ENCODE assay signal across 19 mouse cellular contexts in genomic region chr5:88907615-88908014, GRCm38 (mm10). TPM values are rescaled to one million over a fixed set of nuclear protein-coding genes. Genes with fewer than 3 reads are reported as not detected.
DNase-seq lines count a peak whose midpoint lies in the region; ATAC-seq and TF ChIP-seq lines count a peak whose summit lies in the region.
"Had no signal": no experiment of that assay in that cellular context is flagged by ENCODE, and none has a peak within 500 bp of the region (broad histone marks: within the 10 kb centered on the region; RNA-seq: fewer than 3 reads in every experiment).

No protein-coding gene starts in this region.

- no peaks in the 10 kb centered on the region for H3K9me3 ChIP-seq in intestine, postnatal 0 days (ENCODE audit: control insufficient read depth)
- H3K9me3 ChIP-seq in intestine, embryonic 16.5 days (ENCODE audit: control insufficient read depth, low read length): no peaks in the 10 kb centered on the region
- no peaks in the 10 kb centered on the region for H3K9me3 ChIP-seq in liver, postnatal 0 days (ENCODE audit: low read length)
- H3K9me3 ChIP-seq in ES-Bruce4 (replicated peaks; ENCODE audit: control insufficient read depth, insufficient read depth, low read length, poor library complexity, severe bottlenecking): no peaks in the 10 kb centered on the region
- H3K9me3 ChIP-seq: forebrain, embryonic 13.5 days; heart, embryonic 10.5 days; limb, embryonic 15.5 days; midbrain, embryonic 13.5 days had no signal

- H3K4me2 ChIP-seq in intestine, postnatal 0 days (replicated peaks; ENCODE audit: low read depth): no peak overlapping the region
- no peak overlapping the region for H3K4me2 ChIP-seq in intestine, embryonic 16.5 days (ENCODE audit: low read depth, low read length)
- H3K4me2 ChIP-seq in liver, postnatal 0 days (ENCODE audit: low read depth, low read length): no peak overlapping the region
- H3K4me2 ChIP-seq: forebrain, embryonic 13.5 days; limb, embryonic 15.5 days; midbrain, embryonic 13.5 days had no signal

- no peak overlapping the region for H3K4me3 ChIP-seq in intestine, postnatal 0 days (ENCODE audit: low read depth, low read length)
- H3K4me3 ChIP-seq in intestine, embryonic 16.5 days (ENCODE audit: low read length): no peak overlapping the region
- H3K4me3 ChIP-seq in liver, postnatal 0 days (ENCODE audit: low read depth, low read length): no peak overlapping the region
- no peak overlapping the region for H3K4me3 ChIP-seq in ES-Bruce4 (ENCODE audit: low read depth, low read length)
- H3K4me3 ChIP-seq: forebrain, embryonic 13.5 days; heart, embryonic 10.5 days; hindbrain, embryonic 10.5 days; limb, embryonic 15.5 days; midbrain, embryonic 13.5 days had no signal

- no peaks in the 10 kb centered on the region; the same call in 1 of the 2 replicates for H3K36me3 ChIP-seq in intestine, postnatal 0 days (ENCODE audit: control insufficient read depth, insufficient read depth)
- H3K36me3 ChIP-seq in intestine, embryonic 16.5 days (ENCODE audit: control insufficient read depth, insufficient read depth, low read length): no peaks in the 10 kb centered on the region
- H3K36me3 ChIP-seq in liver, postnatal 0 days (replicated peaks; ENCODE audit: insufficient read depth, low read length): no peaks in the 10 kb centered on the region
- H3K36me3 ChIP-seq in ES-Bruce4 (ENCODE audit: control insufficient read depth, insufficient read depth, low read length, poor library complexity, severe bottlenecking): no peaks in the 10 kb centered on the region
- H3K36me3 ChIP-seq: hindbrain, embryonic 10.5 days; limb, embryonic 15.5 days; midbrain, embryonic 13.5 days had no signal

- H3K9ac ChIP-seq in intestine, postnatal 0 days (ENCODE audit: low read depth, low read length): no peak overlapping the region
- no peak overlapping the region for H3K9ac ChIP-seq in intestine, embryonic 16.5 days (ENCODE audit: low read depth, low read length)
- H3K9ac ChIP-seq in liver, postnatal 0 days (replicated peaks): no peak overlapping the region
- H3K9ac ChIP-seq in ES-Bruce4 (ENCODE audit: low read depth, poor library complexity, severe bottlenecking): no peak overlapping the region
- H3K9ac ChIP-seq: forebrain, embryonic 13.5 days; limb, embryonic 15.5 days; midbrain, embryonic 13.5 days had no signal

- DNase-seq in liver, postnatal 0 days: no peak
- DNase-seq in liver (no peak), ZHBTc4 (ENCODE audit: low read depth, low spot score) (peak; percentile 56)
- no peak for DNase-seq in thymus, postnatal 4 days
- DNase-seq in thymus, postnatal 10 days (ENCODE audit: low spot score in 2 of 2): no peak
- DNase-seq: adrenal gland, adult 8-10 months; cerebellum, adult 9-11 months; gastrocnemius, postnatal 36 days; kidney, adult 9 months; layer of hippocampus, postnatal 36 days; thymus, adult 18-20 months had no signal

- peak; percentile 34; the same call in 1 of the 2 replicates for TF ChIP-seq CTCF in intestine, postnatal 0 days (IDR thresholded peaks at IDR 0.05; ENCODE audit: low read depth)
- peak; percentile 24; the same call in 1 of the 2 replicates for TF ChIP-seq CTCF in liver, postnatal 0 days (IDR thresholded peaks at IDR 0.05; ENCODE audit: low read depth)
- peak; percentile 55 for TF ChIP-seq CTCF in ES-Bruce4 (IDR thresholded peaks at IDR 0.05; ENCODE audit: low read depth, low read length)

- no peak for TF ChIP-seq POLR2A in ES-Bruce4 (IDR thresholded peaks at IDR 0.05; ENCODE audit: insufficient read depth, low read length)

- WGBS in intestine, postnatal 0 days: 94% methylated on average over 3 of the region's 3 CpGs
- 94% methylated on average over 3 of the region's 3 CpGs for WGBS in intestine, embryonic 16.5 days
- WGBS in liver, postnatal 0 days (ENCODE audit: insufficient replicate concordance): 87% methylated on average over 3 of the region's 3 CpGs

- H3K27ac ChIP-seq in intestine, postnatal 0 days (ENCODE audit: low read depth, low read length): no peak overlapping the region
- no peak overlapping the region for H3K27ac ChIP-seq in intestine, embryonic 16.5 days (ENCODE audit: low read length)
- no peak overlapping the region for H3K27ac ChIP-seq in liver, postnatal 0 days (ENCODE audit: low read depth)
- H3K27ac ChIP-seq in ES-Bruce4 (ENCODE audit: insufficient read depth, low read length): no peak overlapping the region
- H3K27ac ChIP-seq: forebrain, embryonic 13.5 days; heart, embryonic 10.5 days; hindbrain, embryonic 10.5 days; limb, embryonic 15.5 days; midbrain, embryonic 13.5 days had no signal

- no peak for TF ChIP-seq EP300 in liver, postnatal 0 days (IDR thresholded peaks at IDR 0.05; ENCODE audit: low read depth)
- no peak for TF ChIP-seq EP300 in ES-Bruce4 (IDR thresholded peaks at IDR 0.05; ENCODE audit: insufficient read depth, low read depth, low read length)

- H3K4me1 ChIP-seq in intestine, postnatal 0 days (replicated peaks; ENCODE audit: control insufficient read depth, insufficient read depth, low read length): no peaks in the 10 kb centered on the region
- H3K4me1 ChIP-seq in intestine, embryonic 16.5 days (ENCODE audit: control insufficient read depth, insufficient read depth, low read length): no peaks in the 10 kb centered on the region
- H3K4me1 ChIP-seq in liver, postnatal 0 days (ENCODE audit: insufficient read depth): no peaks in the 10 kb centered on the region
- H3K4me1 ChIP-seq in ES-Bruce4 (ENCODE audit: control insufficient read depth, insufficient read depth, low read length): no peaks in the 10 kb centered on the region
- H3K4me1 ChIP-seq: forebrain, embryonic 13.5 days; hindbrain, embryonic 10.5 days; limb, embryonic 15.5 days; midbrain, embryonic 13.5 days had no signal

- no peaks in the 10 kb centered on the region for H3K27me3 ChIP-seq in intestine, postnatal 0 days (replicated peaks; ENCODE audit: control insufficient read depth, insufficient read depth, low read length)
- no peaks in the 10 kb centered on the region for H3K27me3 ChIP-seq in intestine, embryonic 16.5 days (replicated peaks; ENCODE audit: control insufficient read depth, insufficient read depth, low read length)
- H3K27me3 ChIP-seq in liver, postnatal 0 days (ENCODE audit: insufficient read depth, low read length): no peaks in the 10 kb centered on the region
- no peaks in the 10 kb centered on the region for H3K27me3 ChIP-seq in ES-Bruce4 (ENCODE audit: control insufficient read depth, insufficient read depth, low read length, poor library complexity, severe bottlenecking)
- H3K27me3 ChIP-seq: forebrain, embryonic 13.5 days; limb, embryonic 15.5 days; midbrain, embryonic 13.5 days had no signal

- no peak for ATAC-seq in intestine, postnatal 0 days
- ATAC-seq in intestine, embryonic 16.5 days: no peak
- no peak for ATAC-seq in liver, postnatal 0 days
- ATAC-seq: forebrain, embryonic 13.5 days; midbrain, embryonic 13.5 days had no signal

RNA-seq across cellular contexts. Expression of gene Slc4a4, which starts 21.0 kb away (rescaled TPM):
- 4.6 and 5.4 TPM in 2 replicates for polyA plus RNA-seq in intestine, postnatal 0 days (2015; fragmentation: Nextera tagmentation; extraction: Ambion mirVana)
- 2.4 and 2.6 TPM in 2 replicates for polyA plus RNA-seq in intestine, embryonic 16.5 days (2015; fragmentation: Nextera tagmentation; extraction: Ambion mirVana)
- polyA plus RNA-seq in liver, postnatal 0 days (2015; fragmentation: Nextera tagmentation; extraction: Ambion mirVana): 3.3 and 4.1 TPM in 2 replicates
- polyA plus RNA-seq in ES-Bruce4 (2011; ENCODE audit: insufficient read depth, insufficient read length, low read depth, missing spikeins): 8.3 and 8.5 TPM in 2 replicates
